In genomic region chr4:155696261-155697255, GRCm38 (mm10) we compare ENCODE assay signal across 9 mouse cellular contexts. TPM values are rescaled to one million over a fixed set of nuclear protein-coding genes. Genes with fewer than 3 reads are reported as not detected.
DNase-seq lines count a peak whose midpoint lies in the region; ATAC-seq and TF ChIP-seq lines count a peak whose summit lies in the region.
"Had no signal": no experiment of that assay in that cellular context is flagged by ENCODE, and none has a peak within 500 bp of the region (broad histone marks: within the 10 kb centered on the region; RNA-seq: fewer than 3 reads in every experiment).

No protein-coding gene starts in this region.

- no peaks in the 10 kb centered on the region; the same call in 1 of the 2 replicates for H3K27me3 ChIP-seq in embryonic facial prominence, embryonic 14.5 days (replicated peaks; ENCODE audit: control insufficient read depth, insufficient read depth, low read length)
- no peaks in the 10 kb centered on the region for H3K27me3 ChIP-seq in myocyte (ENCODE audit: control insufficient read depth, insufficient read depth, insufficient read length)

- no peak for ATAC-seq in embryonic facial prominence, embryonic 14.5 days (ENCODE audit: low read depth)

- H3K4me1 ChIP-seq in embryonic facial prominence, embryonic 14.5 days (ENCODE audit: control insufficient read depth, insufficient read depth, low read length), result peaks cover 16% of the 10 kb centered on the region
- H3K4me1 ChIP-seq in lung, adult 2 months (ENCODE audit: control insufficient read depth, insufficient read depth, low read length), result peaks cover 5% of the 10 kb centered on the region; the same call in 1 of the 2 replicates

- H3K4me2 ChIP-seq in embryonic facial prominence, embryonic 14.5 days (ENCODE audit: low read depth, low read length), result peak overlapping the region; percentile 94
- H3K4me2 ChIP-seq in myocyte (ENCODE audit: low read depth), result peak overlapping the region; percentile 69
- H3K4me2 ChIP-seq: heart, embryonic 11.5 days had no signal

- H3K4me3 ChIP-seq in embryonic facial prominence, embryonic 14.5 days (ENCODE audit: low read depth, low read length), result no peak overlapping the region; the same call in 1 of the 2 replicates
- H3K4me3 ChIP-seq in myocyte, result no peak overlapping the region
- no peak overlapping the region for H3K4me3 ChIP-seq in lung, adult 2 months (replicated peaks; ENCODE audit: extremely low read depth, low read depth, low read length)

- H3K9ac ChIP-seq in embryonic facial prominence, embryonic 14.5 days (ENCODE audit: low read depth, low read length), result peak overlapping the region; percentile 78

- peak; percentile 6 to 48 for DNase-seq in left cerebral cortex, postnatal 25 days (ENCODE audit: low spot score in 2 of 2)
- DNase-seq in left cerebral cortex, adult 11 months (ENCODE audit: low spot score), result no peak
- DNase-seq in ZHBTc4 (ENCODE audit: low read depth, low spot score), result peak; percentile 86
- no peak for DNase-seq in embryonic facial prominence, embryonic 14.5 days (ENCODE audit: low spot score)
- DNase-seq in spleen, adult 18-20 months, result no peak
- no peak for DNase-seq in lung, adult 2 months
- DNase-seq in gastrocnemius, postnatal 25 days, result no peak

- whole genome bisulfite sequencing in embryonic facial prominence, embryonic 14.5 days, result 70% methylated on average over 16 of the region's 16 CpGs
- WGBS in lung, adult 2 months, result 64% methylated on average over 16 of the region's 16 CpGs

- no peaks in the 10 kb centered on the region for H3K9me3 ChIP-seq in embryonic facial prominence, embryonic 14.5 days (ENCODE audit: control insufficient read depth, low read length)

- no peak for TF ChIP-seq POLR2A in myocyte (IDR thresholded peaks at IDR 0.05; ENCODE audit: insufficient read length, low read depth)
- TF ChIP-seq POLR2A in lung, adult 2 months (IDR thresholded peaks at IDR 0.05; ENCODE audit: borderline replicate concordance, extremely low read depth, low read depth, low read length), result no peak

- H3K79me2 ChIP-seq in myocyte (ENCODE audit: control insufficient read depth, insufficient read depth), result no peaks in the 10 kb centered on the region

- H3K36me3 ChIP-seq in embryonic facial prominence, embryonic 14.5 days (ENCODE audit: control insufficient read depth, insufficient read depth, low read length), result no peaks in the 10 kb centered on the region
- H3K36me3 ChIP-seq in myocyte (ENCODE audit: control insufficient read depth, insufficient read depth), result no peaks in the 10 kb centered on the region

- intact Hi-C loops in left cerebral cortex, postnatal 25 days (cut with DNase I), result no loop called here

- H3ac ChIP-seq in myocyte (ENCODE audit: control insufficient read depth, insufficient read length), result no peak overlapping the region

- H3K27ac ChIP-seq in embryonic facial prominence, embryonic 14.5 days (replicated peaks; ENCODE audit: low read depth, low read length), result no peak overlapping the region

- TF ChIP-seq CTCF in lung, adult 2 months (IDR thresholded peaks at IDR 0.05; ENCODE audit: insufficient read depth, low read length), result no peak

TF ChIP-seq in myocyte, 11 proteins besides CTCF, POLR2A, EP300 and RAD21:
- TF ChIP-seq TCF3 (IDR thresholded peaks at IDR 0.05; ENCODE audit: insufficient read length, low read depth), result no peak
- TF ChIP-seq CEBPB (IDR thresholded peaks at IDR 0.05; ENCODE audit: insufficient read depth, poor library complexity, severe bottlenecking), result no peak
- no peak for TF ChIP-seq TCF12 (IDR thresholded peaks at IDR 0.05; ENCODE audit: insufficient read depth, poor library complexity, severe bottlenecking)
- TF ChIP-seq MYOG (IDR thresholded peaks at IDR 0.05; ENCODE audit: control insufficient read depth in 1 of 3, insufficient read depth in 1 of 3, insufficient read length in 2 of 3, low read depth in 2 of 3), result no peak
- no peak for TF ChIP-seq MAX (IDR thresholded peaks at IDR 0.05; ENCODE audit: low read depth)
- no peak for TF ChIP-seq REST (IDR thresholded peaks at IDR 0.05; ENCODE audit: insufficient read depth, insufficient read length)
- TF ChIP-seq POLR2AphosphoS2 (IDR thresholded peaks at IDR 0.05; ENCODE audit: insufficient read length, low read depth), result no peak
- TF ChIP-seq SRF (IDR thresholded peaks at IDR 0.05; ENCODE audit: control insufficient read depth, insufficient read length, low read depth), result no peak
- no peak for TF ChIP-seq E2F4 (IDR thresholded peaks at IDR 0.05; ENCODE audit: insufficient read depth)

RNA-seq across cellular contexts. Expression of gene Fndc10, which starts 2.4 kb away (rescaled TPM):
- 10 to 100 TPM; 26.5 to 29.2 TPM for total RNA-seq in left cerebral cortex, postnatal 25 days (2021)
- polyA plus RNA-seq in embryonic facial prominence, embryonic 14.5 days (2014; fragmentation: Nextera tagmentation; extraction: Ambion mirVana), result 6.3 and 6.9 TPM in 2 replicates
- 8.3 TPM for polyA plus RNA-seq in myocyte (2012; fragmentation: generic; extraction: Trizol)
- 10.6 and 11.8 TPM in 2 replicates for polyA plus RNA-seq in lung, adult 2 months (2012; rRNA removed)
- 1 to 10 TPM; 1.5 to 1.7 TPM for total RNA-seq in gastrocnemius, postnatal 25 days (2021)

RNA-seq across cellular contexts. Expression of gene Ssu72, which starts 8.0 kb away (rescaled TPM):
- 10 to 100 TPM; 93.3 to 98.2 TPM for total RNA-seq in left cerebral cortex, postnatal 25 days (2021)
- 133 and 146 TPM in 2 replicates for polyA plus RNA-seq in embryonic facial prominence, embryonic 14.5 days (2014; fragmentation: Nextera tagmentation; extraction: Ambion mirVana)
- polyA plus RNA-seq in myocyte (2012; fragmentation: generic; extraction: Trizol), result 105 TPM
- polyA plus RNA-seq in lung, adult 2 months (2012; rRNA removed), result 103 and 128 TPM in 2 replicates
- total RNA-seq in gastrocnemius, postnatal 25 days (2021), result 10 to 100 TPM; 32.4 to 36.3 TPM

RNA-seq across cellular contexts. Expression of gene Mib2, which starts 27.6 kb away (rescaled TPM):
- 100 to 1,000 TPM; 112 to 113 TPM for total RNA-seq in left cerebral cortex, postnatal 25 days (2021)
- polyA plus RNA-seq in embryonic facial prominence, embryonic 14.5 days (2014; fragmentation: Nextera tagmentation; extraction: Ambion mirVana), result 24.8 and 27.3 TPM in 2 replicates
- 106 TPM for polyA plus RNA-seq in myocyte (2012; fragmentation: generic; extraction: Trizol)
- polyA plus RNA-seq in lung, adult 2 months (2012; rRNA removed), result 90.1 and 92.0 TPM in 2 replicates
- 10 to 100 TPM; 14.4 to 14.5 TPM for total RNA-seq in gastrocnemius, postnatal 25 days (2021)

RNA-seq across cellular contexts. Expression of gene Tmem240, which starts 38.0 kb away (rescaled TPM):
- total RNA-seq in left cerebral cortex, postnatal 25 days (2021), result 10 to 100 TPM; 58.0 to 61.9 TPM
- 0.87 and 0.92 TPM in 2 replicates for polyA plus RNA-seq in embryonic facial prominence, embryonic 14.5 days (2014; fragmentation: Nextera tagmentation; extraction: Ambion mirVana)
- 1.2 TPM for polyA plus RNA-seq in myocyte (2012; fragmentation: generic; extraction: Trizol)
- 1.6 and 1.8 TPM in 2 replicates for polyA plus RNA-seq in lung, adult 2 months (2012; rRNA removed)
- under 1 TPM; 0.26 to 0.27 TPM for total RNA-seq in gastrocnemius, postnatal 25 days (2021)

RNA-seq across cellular contexts. Expression of gene Mmp23, which starts 43.4 kb away (rescaled TPM):
- total RNA-seq in left cerebral cortex, postnatal 25 days (2021), result 1 to 10 TPM; 2.5 to 2.9 TPM
- polyA plus RNA-seq in embryonic facial prominence, embryonic 14.5 days (2014; fragmentation: Nextera tagmentation; extraction: Ambion mirVana), result 29.4 and 31.2 TPM in 2 replicates
- 1.8 TPM for polyA plus RNA-seq in myocyte (2012; fragmentation: generic; extraction: Trizol)
- polyA plus RNA-seq in lung, adult 2 months (2012; rRNA removed), result 30.8 and 42.7 TPM in 2 replicates
- 1 to 10 TPM; 3.0 to 5.0 TPM for total RNA-seq in gastrocnemius, postnatal 25 days (2021)

Comparison
In these comparisons a context has a peak if more than half of its experiments do, and no peak if none do; other contexts are left out.
1. DNase-seq: peak in left cerebral cortex, postnatal 25 days (2 of 2) and ZHBTc4 (single experiment); none in left cerebral cortex, adult 11 months (single experiment), embryonic facial prominence, embryonic 14.5 days (single experiment), spleen, adult 18-20 months (0 of 2), lung, adult 2 months (single experiment) and gastrocnemius, postnatal 25 days (single experiment).